Mouse (Mus musculus) limb, embryonic 11.5 days (tissue): ENCODE measurements around the gene Sucla2. TPM values are rescaled to one million over a fixed set of nuclear protein-coding genes. Genes with fewer than 3 reads are reported as not detected.
"Not testable (repeated sequence)": the region's sequence is repeated elsewhere in the genome, so short reads cannot be mapped to it uniquely, and the experiment has no call there.

Experiments
- ATAC-seq: fragments of 200-750 bp; cut with Nextera tagmentation; 2 replicates; pipeline ENCODE4 v1.8.0; 2017; ENCODE audit warnings: low read depth; ENCODE audit not compliant: insufficient number of reproducible peaks, low FRiP score, low TSS enrichment
- DNase-seq: peaks from one replicate; pipeline ENCODE4 v3.0.0-alpha.2; 2015; ENCODE audit warnings: low spot score
- H3K27ac ChIP-seq: fragments of 300-500 bp; sonication (generic); replicated peaks from 2 replicates; pipeline ENCODE4 v1.5.1; 2014; ENCODE audit warnings: low read depth, mild to moderate bottlenecking, low read length
- H3K27me3 ChIP-seq: fragments of 300-500 bp; sonication (generic); 2 replicates; pipeline ENCODE4 v1.6.1; 2014; ENCODE audit warnings: mild to moderate bottlenecking, low read length, mixed read lengths; ENCODE audit not compliant: control insufficient read depth, insufficient read depth
- H3K36me3 ChIP-seq: fragments of 300-500 bp; sonication (generic); 2 replicates; pipeline ENCODE4 v1.6.1; 2014; ENCODE audit warnings: mild to moderate bottlenecking, low read length, moderate library complexity, mixed read lengths; ENCODE audit not compliant: control insufficient read depth, insufficient read depth
- H3K4me1 ChIP-seq: fragments of 300-500 bp; sonication (generic); 2 replicates; pipeline ENCODE4 v1.6.1; 2014; ENCODE audit warnings: low read length, mixed read lengths; ENCODE audit not compliant: control insufficient read depth, insufficient read depth
- H3K4me2 ChIP-seq: fragments of 300-500 bp; sonication (generic); 2 replicates; pipeline ENCODE4 v1.6.1; 2014; ENCODE audit warnings: low read depth, mild to moderate bottlenecking, moderate library complexity; ENCODE audit not compliant: severe bottlenecking
- H3K4me3 ChIP-seq: fragments of 300-500 bp; sonication (generic); 2 replicates; pipeline ENCODE4 v1.5.1; 2014; ENCODE audit warnings: low read depth, low read length
- H3K9ac ChIP-seq: fragments of 300-500 bp; sonication (generic); 2 replicates; pipeline ENCODE4 v1.6.1; 2014; ENCODE audit warnings: mild to moderate bottlenecking, low read length
- H3K9me3 ChIP-seq: fragments of 300-500 bp; sonication (generic); 2 replicates; pipeline ENCODE4 v1.6.1; 2016; ENCODE audit warnings: low read length; ENCODE audit not compliant: control insufficient read depth
- WGBS: fragments of 180-500 bp; shearing (Covaris S2); extraction: QIAGEN DNeasy Blood & Tissue Kit; methylation state at CpG from one replicate; pipeline ENCODE4 v1.1.7; 2014; 5-methylcytosine and 5-hydroxymethylcytosine counted together
- polyA plus RNA-seq: library from polyadenylated mRNA; unstranded; fragments of >200 nt; fragmentation: Nextera tagmentation; extraction: Ambion mirVana; gene quantifications from 2 replicates; pipeline ENCODE4 v1.2.1, GENCODE M21; 2014

Gene Sucla2
- polyA plus RNA-seq, 1 experiment from 2014 or later, result 109 TPM

- Histone ChIP-seq H3K27ac (no peak overlapping the region), H3K4me2 (no peak overlapping the region), H3K27me3 (no peaks in the 10 kb centered on the region), H3K9me3 (no peaks in the 10 kb centered on the region), H3K36me3 (no peaks in the 10 kb centered on the region), H3K4me3 (no peak overlapping the region), H3K4me1 (0 out of 2 replicates have a peak, but pooled peaks cover 3% of the 10 kb centered on the region), H3K9ac (no peak overlapping the region)
- WGBS, result 63% methylated on average over 8 of the region's 8 CpGs
- no peak for ATAC-seq
- no peak for DNase-seq
These were observed 18.8 kb upstream of the Sucla2 start for GRCm38 (mm10) chr14:73506283-73506682.

GRCm38 (mm10) chr14:73507200-73507599, 17.9 kb upstream of the Sucla2 start:
- Histone ChIP-seq H3K4me1 (0 out of 2 replicates have a peak, but pooled peaks cover 3% of the 10 kb centered on the region), H3K4me3 (no peak overlapping the region), H3K36me3 (no peaks in the 10 kb centered on the region), H3K27me3 (no peaks in the 10 kb centered on the region), H3K4me2 (no peak overlapping the region), H3K9ac (no peak overlapping the region), H3K27ac (no peak overlapping the region), H3K9me3 (no peaks in the 10 kb centered on the region)
- ATAC-seq, result no peak
- WGBS, result 89% methylated on average over 15 of the region's 15 CpGs
- no peak for DNase-seq

GRCm38 (mm10) chr14:73507702-73508376, 17.3 kb upstream of the Sucla2 start:
- H3K9ac ChIP-seq, result no peak overlapping the region
- H3K36me3 ChIP-seq, result no peaks in the 10 kb centered on the region
- no peaks in the 10 kb centered on the region for H3K9me3 ChIP-seq
- no peaks in the 10 kb centered on the region for H3K27me3 ChIP-seq
- H3K4me3 ChIP-seq, result no peak overlapping the region
- no peak for ATAC-seq
- 0 out of 2 replicates have a peak, but pooled peaks cover 3% of the 10 kb centered on the region for H3K4me1 ChIP-seq
- no peak overlapping the region for H3K27ac ChIP-seq
- no peak overlapping the region for H3K4me2 ChIP-seq
- 74% methylated on average over 11 of the region's 11 CpGs for WGBS
- DNase-seq, result no peak

GRCm38 (mm10) chr14:73508630-73509395, 16.3 kb upstream of the Sucla2 start:
- Histone ChIP-seq H3K9me3 (no peaks in the 10 kb centered on the region), H3K4me1 (0 out of 2 replicates have a peak, but pooled peaks cover 3% of the 10 kb centered on the region), H3K27ac (no peak overlapping the region), H3K4me2 (no peak overlapping the region), H3K4me3 (no peak overlapping the region), H3K27me3 (no peaks in the 10 kb centered on the region), H3K9ac (no peak overlapping the region), H3K36me3 (no peaks in the 10 kb centered on the region)
- ATAC-seq (no peak), DNase-seq (no peak)
- WGBS, result 95% methylated on average over 6 of the region's 6 CpGs

- Histone ChIP-seq H3K4me3 (peak within 1 kb of the TSS; percentile 89), H3K9me3 (no peaks in the 10 kb centered on the region), H3K4me2 (peak within 1 kb of the TSS; percentile 70), H3K9ac (peak within 1 kb of the TSS; percentile 83), H3K36me3 (no peaks in the 10 kb centered on the region), H3K27ac (no peak within 1 kb of the TSS), H3K4me1 (0 out of 2 replicates have a peak, but pooled peaks cover 3% of the 10 kb centered on the region), H3K27me3 (no peaks in the 10 kb centered on the region)
- peak; percentile 89 for ATAC-seq
- peak; percentile 99 for DNase-seq
- WGBS, result under 1% methylated on average over 41 of the region's 41 CpGs
These were observed 15.2 kb upstream of the Sucla2 start, which contains the start of gene Med4 for GRCm38 (mm10) chr14:73509765-73510423. Med4 (plus strand) TSS chr14:73510025.

GRCm38 (mm10) chr14:73524136-73524535, 983 bp upstream of the Sucla2 start:
- H3K27ac ChIP-seq, result no peak overlapping the region
- no peak overlapping the region for H3K4me3 ChIP-seq
- no peak for ATAC-seq
- no peak overlapping the region for H3K9ac ChIP-seq
- H3K9me3 ChIP-seq, result no peaks in the 10 kb centered on the region
- H3K4me2 ChIP-seq, result no peak overlapping the region
- H3K4me1 ChIP-seq, result no peaks in the 10 kb centered on the region
- H3K27me3 ChIP-seq, result no peaks in the 10 kb centered on the region
- H3K36me3 ChIP-seq, result no peaks in the 10 kb centered on the region
- WGBS, result 82% methylated on average over 3 of the region's 3 CpGs
- DNase-seq, result no peak

GRCm38 (mm10) chr14:73528661-73529060, 3.5 kb downstream of the Sucla2 start:
- not testable (repeated sequence) for H3K27me3 ChIP-seq, H3K4me2 ChIP-seq, H3K36me3 ChIP-seq, H3K9ac ChIP-seq, H3K4me1 ChIP-seq, DNase-seq, ATAC-seq, H3K4me3 ChIP-seq, H3K27ac ChIP-seq, H3K9me3 ChIP-seq
- WGBS, result 87% methylated on average over 3 of the region's 3 CpGs

- Histone ChIP-seq H3K27ac (no peak overlapping the region), H3K9me3 (no peaks in the 10 kb centered on the region), H3K9ac (no peak overlapping the region), H3K27me3 (no peaks in the 10 kb centered on the region), H3K36me3 (no peaks in the 10 kb centered on the region), H3K4me1 (no peaks in the 10 kb centered on the region), H3K4me2 (no peak overlapping the region), H3K4me3 (no peak overlapping the region)
- ATAC-seq, result no peak
- WGBS, result 80% methylated on average over 6 of the region's 6 CpGs
- DNase-seq, result no peak
These were observed 8.8 kb downstream of the Sucla2 start for GRCm38 (mm10) chr14:73533755-73534465.
